Mouse (Mus musculus): ENCODE measurements around the gene Tle3. TPM values are rescaled to one million over a fixed set of nuclear protein-coding genes. Genes with fewer than 3 reads are reported as not detected.

Gene Tle3
- polyA plus RNA-seq, 1 experiment from 2014 or later = 18.7 TPM

- Histone ChIP-seq H3K27ac (ENCODE audit: low read depth, low read length) (no peak overlapping the region), H3K4me3 (ENCODE audit: low read depth, low read length) (no peak overlapping the region), H3K9ac (replicated peaks; ENCODE audit: low read depth, low read length) (no peak overlapping the region), H3K36me3 (ENCODE audit: control insufficient read depth, insufficient read depth, low read length) (no peaks in the 10 kb centered on the region), H3K4me1 (ENCODE audit: control insufficient read depth, insufficient read depth, low read length) (peaks cover 24% of the 10 kb centered on the region), H3K27me3 (ENCODE audit: control insufficient read depth, insufficient read depth, low read length) (0 out of 2 replicates have a peak, but pooled peaks cover 5% of the 10 kb centered on the region), H3K4me2 (ENCODE audit: low read depth, low read length) (no peak overlapping the region), H3K9me3 (ENCODE audit: control insufficient read depth, low read length) (no peaks in the 10 kb centered on the region)
- WGBS = 31% methylated on average over 9 of the region's 9 CpGs
- no peak for ATAC-seq (ENCODE audit: low read depth)
Measured at GRCm38 (mm10) chr9:61366108-61366507, 6.1 kb upstream of the Tle3 start.

GRCm38 (mm10) chr9:61367156-61367555 is 5.0 kb upstream of the Tle3 start:
- H3K27ac ChIP-seq (ENCODE audit: low read depth, low read length) = no peak overlapping the region
- 18% methylated on average over 4 of the region's 4 CpGs for WGBS
- peaks cover 30% of the 10 kb centered on the region for H3K4me1 ChIP-seq (ENCODE audit: control insufficient read depth, insufficient read depth, low read length)
- no peaks in the 10 kb centered on the region for H3K9me3 ChIP-seq (ENCODE audit: control insufficient read depth, low read length)
- H3K27me3 ChIP-seq (ENCODE audit: control insufficient read depth, insufficient read depth, low read length) = 0 out of 2 replicates have a peak, but pooled peaks cover 5% of the 10 kb centered on the region
- ATAC-seq (ENCODE audit: low read depth) = no peak
- H3K36me3 ChIP-seq (ENCODE audit: control insufficient read depth, insufficient read depth, low read length) = no peaks in the 10 kb centered on the region
- no peak overlapping the region for H3K4me3 ChIP-seq (ENCODE audit: low read depth, low read length)
- no peak overlapping the region for H3K4me2 ChIP-seq (ENCODE audit: low read depth, low read length)
- no peak overlapping the region for H3K9ac ChIP-seq (replicated peaks; ENCODE audit: low read depth, low read length)

GRCm38 (mm10) chr9:61367857-61368566 is 4.2 kb upstream of the Tle3 start:
- H3K27ac ChIP-seq (ENCODE audit: low read depth, low read length) = no peak overlapping the region
- H3K36me3 ChIP-seq (ENCODE audit: control insufficient read depth, insufficient read depth, low read length) = no peaks in the 10 kb centered on the region
- no peak overlapping the region for H3K4me2 ChIP-seq (ENCODE audit: low read depth, low read length)
- ATAC-seq (ENCODE audit: low read depth) = no peak
- H3K4me1 ChIP-seq (ENCODE audit: control insufficient read depth, insufficient read depth, low read length) = peaks cover 30% of the 10 kb centered on the region
- no peak overlapping the region for H3K4me3 ChIP-seq (ENCODE audit: low read depth, low read length)
- no peak overlapping the region for H3K9ac ChIP-seq (replicated peaks; ENCODE audit: low read depth, low read length)
- 20% methylated on average over 6 of the region's 6 CpGs for WGBS
- no peaks in the 10 kb centered on the region for H3K9me3 ChIP-seq (ENCODE audit: control insufficient read depth, low read length)
- 0 out of 2 replicates have a peak, but pooled peaks cover 5% of the 10 kb centered on the region for H3K27me3 ChIP-seq (ENCODE audit: control insufficient read depth, insufficient read depth, low read length)

DNA sequence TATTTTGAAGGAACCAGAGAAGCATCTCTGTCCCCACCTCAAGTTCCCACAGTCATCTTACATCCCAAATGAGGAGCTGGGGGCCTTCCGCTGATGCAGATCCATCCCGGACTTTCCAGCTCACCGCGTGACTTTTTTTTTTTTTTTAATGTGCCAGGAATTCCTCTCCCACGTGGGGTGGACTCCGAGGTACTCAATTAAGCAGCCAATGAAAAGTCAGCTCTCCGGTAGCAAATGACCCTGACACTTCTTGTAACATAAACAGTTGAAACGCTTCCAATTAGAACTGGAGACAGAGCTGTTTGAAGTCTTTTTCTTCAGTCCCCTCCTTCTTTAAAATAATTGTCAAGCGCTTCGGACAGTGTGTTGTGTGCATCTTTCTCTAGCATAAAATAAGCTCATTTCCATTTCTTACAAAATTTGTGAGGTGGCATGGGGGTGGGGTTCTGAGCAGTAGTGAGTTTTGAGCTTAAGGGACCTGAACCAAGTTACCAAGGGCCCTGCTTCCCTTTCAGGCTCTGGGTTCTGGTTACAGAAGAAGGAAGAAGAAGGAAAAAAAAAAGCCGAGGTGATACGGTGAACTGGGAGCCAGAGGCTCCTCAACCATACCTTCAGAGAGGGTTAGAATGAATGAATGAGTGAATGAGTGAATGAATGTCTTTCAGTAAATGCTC is 3.5 kb upstream of the Tle3 start:
- 1% methylated on average over 12 of the region's 12 CpGs for WGBS
- peaks cover 30% of the 10 kb centered on the region for H3K4me1 ChIP-seq (ENCODE audit: control insufficient read depth, insufficient read depth, low read length)
- H3K9ac ChIP-seq (replicated peaks; ENCODE audit: low read depth, low read length) = no peak overlapping the region
- 0 out of 2 replicates have a peak, but pooled peaks cover 5% of the 10 kb centered on the region for H3K27me3 ChIP-seq (ENCODE audit: control insufficient read depth, insufficient read depth, low read length)
- H3K4me2 ChIP-seq (ENCODE audit: low read depth, low read length) = peak overlapping the region; percentile 45; the same call in 1 of the 2 replicates
- no peak overlapping the region for H3K27ac ChIP-seq (ENCODE audit: low read depth, low read length)
- no peak for ATAC-seq (ENCODE audit: low read depth)
- H3K9me3 ChIP-seq (ENCODE audit: control insufficient read depth, low read length) = no peaks in the 10 kb centered on the region
- H3K36me3 ChIP-seq (ENCODE audit: control insufficient read depth, insufficient read depth, low read length) = no peaks in the 10 kb centered on the region
- no peak overlapping the region for H3K4me3 ChIP-seq (ENCODE audit: low read depth, low read length)

DNA sequence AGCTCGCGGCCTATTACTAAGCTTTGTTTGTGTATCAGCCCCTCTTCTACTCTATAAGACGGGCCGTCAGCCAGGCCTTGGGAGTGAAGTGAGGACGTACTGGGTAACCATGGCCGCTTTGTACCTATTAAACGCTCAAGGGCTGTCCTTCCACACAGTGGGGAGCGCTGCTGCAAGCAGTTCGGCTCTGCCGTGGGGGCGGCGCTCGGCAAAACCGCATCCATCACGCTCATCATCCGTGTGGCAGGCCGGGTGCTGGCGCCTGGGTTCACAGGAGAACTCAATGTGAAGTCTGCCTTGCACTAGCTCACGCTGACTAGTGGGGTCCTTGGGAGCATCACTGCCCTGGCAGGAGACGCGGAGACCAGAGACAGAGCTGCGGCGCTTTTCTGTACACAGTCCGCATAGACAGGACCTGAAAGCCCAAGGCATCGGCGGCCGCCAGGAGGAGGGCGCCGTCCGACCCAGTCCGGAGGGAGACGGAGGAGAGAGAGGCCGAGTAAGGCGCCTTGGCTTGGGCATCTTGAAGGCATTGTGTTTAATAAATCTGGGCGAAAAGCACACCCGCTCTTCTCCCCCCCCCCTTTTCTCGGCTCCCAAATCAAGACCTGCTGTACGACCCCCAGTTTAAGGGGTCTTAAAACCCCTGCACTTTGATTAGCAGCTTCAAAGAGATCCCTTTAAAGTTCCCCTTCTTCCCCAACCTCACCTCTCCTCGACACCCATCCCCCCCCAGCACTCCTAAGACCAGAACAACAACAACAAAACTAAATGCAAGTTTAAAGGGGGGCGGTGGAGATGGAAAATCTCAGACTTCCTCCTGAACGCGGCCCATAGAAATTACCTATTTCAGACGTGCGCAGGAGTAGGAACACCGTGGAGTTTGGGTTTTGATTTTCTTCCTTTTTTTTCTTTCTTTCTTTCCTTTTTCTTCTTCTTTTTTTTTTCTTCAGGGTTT is 2.6 kb upstream of the Tle3 start:
- H3K4me1 ChIP-seq (ENCODE audit: control insufficient read depth, insufficient read depth, low read length) = peaks cover 34% of the 10 kb centered on the region

DNA sequence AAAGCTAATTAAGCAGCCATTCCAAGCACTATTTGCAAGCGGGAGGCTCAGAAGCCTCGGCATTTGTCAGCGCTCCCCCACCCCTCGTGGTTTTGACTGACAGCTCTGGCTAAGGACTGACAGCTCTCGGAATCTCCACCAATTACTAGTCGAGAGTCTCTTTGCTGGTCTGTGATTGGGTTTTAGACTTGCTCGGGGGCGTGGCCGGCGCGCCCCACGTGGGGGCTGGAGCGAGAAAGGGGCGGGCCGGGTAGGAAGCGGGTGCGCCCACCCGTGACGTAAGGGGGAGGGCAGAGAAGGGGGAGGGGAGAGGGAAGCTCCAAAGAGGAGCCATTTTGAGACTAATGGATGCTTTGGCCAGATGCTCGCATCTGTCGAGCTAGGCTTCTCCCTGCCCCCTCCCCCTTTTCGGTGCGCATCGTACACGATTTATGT is 1.7 kb upstream of the Tle3 start:
- Histone ChIP-seq H3K9me3 (ENCODE audit: control insufficient read depth, low read length) (no peaks in the 10 kb centered on the region), H3K27me3 (ENCODE audit: control insufficient read depth, insufficient read depth, low read length) (0 out of 2 replicates have a peak, but pooled peaks cover 5% of the 10 kb centered on the region), H3K36me3 (ENCODE audit: control insufficient read depth, insufficient read depth, low read length) (no peaks in the 10 kb centered on the region), H3K4me2 (ENCODE audit: low read depth, low read length) (peak overlapping the region; percentile 97), H3K27ac (ENCODE audit: low read depth, low read length) (peak overlapping the region; percentile 90), H3K4me3 (ENCODE audit: low read depth, low read length) (peak overlapping the region; percentile 36), H3K4me1 (ENCODE audit: control insufficient read depth, insufficient read depth, low read length) (peaks cover 41% of the 10 kb centered on the region), H3K9ac (replicated peaks; ENCODE audit: low read depth, low read length) (peak overlapping the region; percentile 66)
- ATAC-seq (ENCODE audit: low read depth) = peak; percentile 89
- WGBS = 0% methylated on average over 23 of the region's 25 CpGs

More for the DNA sequence above, 2.6 kb upstream of the Tle3 start:
- WGBS = under 1% methylated on average over 44 of the region's 45 CpGs
- Histone ChIP-seq H3K9me3 (ENCODE audit: control insufficient read depth, low read length) (no peaks in the 10 kb centered on the region), H3K36me3 (ENCODE audit: control insufficient read depth, insufficient read depth, low read length) (no peaks in the 10 kb centered on the region), H3K27ac (ENCODE audit: low read depth, low read length) (peak overlapping the region; percentile 23; the same call in 1 of the 2 replicates), H3K4me2 (ENCODE audit: low read depth, low read length) (peak overlapping the region; percentile 45), H3K27me3 (ENCODE audit: control insufficient read depth, insufficient read depth, low read length) (0 out of 2 replicates have a peak, but pooled peaks cover 5% of the 10 kb centered on the region), H3K4me3 (ENCODE audit: low read depth, low read length) (0 out of 2 replicates have a peak overlapping the region, but pooled peaks have one; percentile 8), H3K9ac (replicated peaks; ENCODE audit: low read depth, low read length) (no peak overlapping the region)
- peak; percentile 7; the same call in 1 of the 2 replicates for ATAC-seq (ENCODE audit: low read depth)

DNA sequence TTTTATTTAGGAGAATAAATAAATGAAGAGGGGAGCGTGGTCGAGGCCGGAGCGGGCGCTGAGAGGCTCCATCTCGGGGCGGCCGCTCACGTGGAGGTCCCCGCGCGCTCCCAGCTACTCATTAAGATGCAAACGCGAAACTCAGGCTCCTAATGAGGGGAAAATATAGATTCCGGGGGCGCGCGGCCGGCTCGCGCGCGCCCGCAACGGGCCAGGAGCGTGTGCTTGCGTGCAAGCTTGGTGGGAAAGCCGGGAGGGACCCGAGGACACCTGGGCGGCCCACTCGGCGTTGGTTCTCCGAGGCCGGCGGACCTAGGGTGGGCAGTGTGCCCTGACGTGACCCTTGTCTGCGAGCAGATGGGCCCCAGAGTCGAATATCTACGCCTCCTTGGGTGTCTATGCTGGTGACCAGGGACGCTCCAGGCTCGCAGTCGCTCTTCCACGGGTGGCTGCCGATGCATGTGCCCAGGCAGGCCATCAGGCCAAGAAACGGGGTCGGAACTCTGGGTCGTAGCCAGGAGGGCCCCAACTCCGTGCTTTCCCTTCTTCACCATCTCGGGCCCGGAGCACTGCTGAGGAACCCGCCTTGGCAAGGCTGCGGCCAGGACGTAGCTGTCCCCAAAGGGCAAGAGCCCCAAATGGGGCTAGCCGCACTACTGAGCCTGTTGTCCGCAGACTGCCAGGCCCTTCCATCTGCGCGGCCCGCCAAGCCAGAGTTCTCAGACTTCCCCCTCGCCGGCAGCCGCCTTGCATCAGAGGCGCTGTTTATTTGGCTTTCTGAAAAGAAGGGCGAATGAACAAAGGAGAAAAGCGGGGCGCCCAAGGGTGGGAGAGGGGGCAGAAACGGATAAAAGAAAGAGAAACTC is 1.0 kb upstream of the Tle3 start:
- H3K9ac ChIP-seq (replicated peaks; ENCODE audit: low read depth, low read length) = peak overlapping the region; percentile 66
- H3K4me3 ChIP-seq (ENCODE audit: low read depth, low read length) = peak overlapping the region; percentile 36
- H3K9me3 ChIP-seq (ENCODE audit: control insufficient read depth, low read length) = no peaks in the 10 kb centered on the region
- WGBS = under 1% methylated on average over 66 of the region's 66 CpGs
- H3K4me2 ChIP-seq (ENCODE audit: low read depth, low read length) = peak overlapping the region; percentile 97
- peak; percentile 19 for ATAC-seq (ENCODE audit: low read depth)
- peak overlapping the region; percentile 90 for H3K27ac ChIP-seq (ENCODE audit: low read depth, low read length)
- no peaks in the 10 kb centered on the region for H3K36me3 ChIP-seq (ENCODE audit: control insufficient read depth, insufficient read depth, low read length)
- H3K4me1 ChIP-seq (ENCODE audit: control insufficient read depth, insufficient read depth, low read length) = peaks cover 48% of the 10 kb centered on the region
- H3K27me3 ChIP-seq (ENCODE audit: control insufficient read depth, insufficient read depth, low read length) = 0 out of 2 replicates have a peak, but pooled peaks cover 5% of the 10 kb centered on the region

DNA sequence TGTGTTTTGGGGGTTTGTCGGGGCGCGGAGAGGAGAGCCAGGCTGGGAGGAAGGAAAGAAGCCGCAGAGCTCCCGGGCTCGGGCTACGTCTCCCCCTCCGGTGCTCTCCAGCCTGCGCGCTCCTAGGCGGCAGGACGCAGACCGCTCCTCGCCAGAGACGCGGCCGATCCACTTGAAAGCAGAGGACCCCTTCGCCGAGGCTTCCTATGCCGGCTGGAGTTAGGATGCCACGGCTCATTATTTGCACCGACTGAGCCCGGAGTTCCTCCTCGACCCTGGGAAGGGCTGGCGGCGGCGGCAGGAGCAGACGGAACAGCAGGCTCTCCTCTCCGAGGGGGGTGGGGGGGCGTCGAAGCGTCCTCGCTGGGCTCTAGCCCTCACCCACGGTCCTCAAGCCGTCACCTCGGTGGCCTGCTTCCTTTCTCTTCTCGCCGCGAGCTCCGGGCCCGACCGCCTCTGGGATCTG is 377 bp downstream of the Tle3 start:
- Histone ChIP-seq H3K9me3 (ENCODE audit: control insufficient read depth, low read length) (no peaks in the 10 kb centered on the region), H3K9ac (replicated peaks; ENCODE audit: low read depth, low read length) (peak overlapping the region; percentile 98), H3K4me2 (ENCODE audit: low read depth, low read length) (peak overlapping the region; percentile 97), H3K27ac (ENCODE audit: low read depth, low read length) (peak overlapping the region; percentile 92), H3K4me3 (ENCODE audit: low read depth, low read length) (peak overlapping the region; percentile 95), H3K27me3 (ENCODE audit: control insufficient read depth, insufficient read depth, low read length) (no peaks in the 10 kb centered on the region), H3K4me1 (ENCODE audit: control insufficient read depth, insufficient read depth, low read length) (peaks cover 62% of the 10 kb centered on the region), H3K36me3 (ENCODE audit: control insufficient read depth, insufficient read depth, low read length) (no peaks in the 10 kb centered on the region)
- WGBS = under 1% methylated on average over 35 of the region's 42 CpGs
- ATAC-seq (ENCODE audit: low read depth) = peak; percentile 4; the same call in 1 of the 2 replicates

Measured in neural tube, embryonic 14.5 days (tissue).